Mouse (Mus musculus): ENCODE data around the gene Ptcd2.
A peak's percentile ranks its signal among the peaks of the same experiment; 100 is the strongest.

Gene Ptcd2

GRCm38 (mm10) chr13:99344599-99345575, at the start of gene Ptcd2, which contains the start of gene Mrps27:
Ptcd2 (minus strand) TSS chr13:99344705.
Mrps27 (plus strand) TSS chr13:99344786.
- DNase-seq: peak; percentile 98 to 99

- no peak for DNase-seq
Observed at GRCm38 (mm10) chr13:99393128-99393527, 48.6 kb upstream of the Ptcd2 start.

- DNase-seq: peak; percentile 74 to 76
Observed at GRCm38 (mm10) chr13:99391417-99391816, 46.9 kb upstream of the Ptcd2 start.

GRCm38 (mm10) chr13:99387901-99388811, 43.7 kb upstream of the Ptcd2 start:
- no peak for DNase-seq

GRCm38 (mm10) chr13:99386341-99386740, 41.8 kb upstream of the Ptcd2 start:
- DNase-seq: no peak

- no peak for DNase-seq
Observed at GRCm38 (mm10) chr13:99385911-99386310, 41.4 kb upstream of the Ptcd2 start.

GRCm38 (mm10) chr13:99384555-99385203, 40.2 kb upstream of the Ptcd2 start:
- no peak for DNase-seq

GRCm38 (mm10) chr13:99382373-99382772, 37.9 kb upstream of the Ptcd2 start:
- no peak for DNase-seq

- no peak for DNase-seq
Observed at GRCm38 (mm10) chr13:99378223-99378622, 33.7 kb upstream of the Ptcd2 start.

- DNase-seq: no peak
Observed at GRCm38 (mm10) chr13:99377055-99377454, 32.5 kb upstream of the Ptcd2 start.

GRCm38 (mm10) chr13:99375550-99375949, 31.0 kb upstream of the Ptcd2 start:
- DNase-seq: peak; percentile 87 to 93

- no peak for DNase-seq
Observed at GRCm38 (mm10) chr13:99374191-99374590, 29.7 kb upstream of the Ptcd2 start.

- DNase-seq: no peak
Observed at GRCm38 (mm10) chr13:99373684-99374083, 29.2 kb upstream of the Ptcd2 start.

- DNase-seq: no peak
Observed at GRCm38 (mm10) chr13:99371285-99371684, 26.8 kb upstream of the Ptcd2 start.

- peak; percentile 66 to 70 for DNase-seq
Observed at GRCm38 (mm10) chr13:99369103-99369502, 24.6 kb upstream of the Ptcd2 start.

- DNase-seq: peak; percentile 52 to 57
Observed at GRCm38 (mm10) chr13:99367554-99368174, 23.2 kb upstream of the Ptcd2 start.

- no peak for DNase-seq
Observed at GRCm38 (mm10) chr13:99366422-99367175, 22.1 kb upstream of the Ptcd2 start.

- DNase-seq: no peak
Observed at GRCm38 (mm10) chr13:99363866-99364265, 19.4 kb upstream of the Ptcd2 start.

GRCm38 (mm10) chr13:99358921-99359320, 14.4 kb upstream of the Ptcd2 start:
- peak; percentile 69 to 75 for DNase-seq

GRCm38 (mm10) chr13:99356428-99357265, 12.1 kb upstream of the Ptcd2 start:
- no peak for DNase-seq

All from cerebellum, postnatal 36 days (tissue).